Mouse (Mus musculus) embryonic fibroblast, embryonic 13.5 days (primary cell): ENCODE results near the gene Ttll9. TPM values are rescaled to one million over a fixed set of nuclear protein-coding genes. Genes with fewer than 3 reads are reported as not detected.

ENCODE experiments used
- H3K27ac ChIP-seq: 2 replicates; pipeline ENCODE4 v1.5.1; 2012; ENCODE audit warnings: low read length, control low read depth, inconsistent platforms; ENCODE audit not compliant: insufficient read depth
- H3K4me1 ChIP-seq: 2 replicates; pipeline ENCODE4 v1.6.1; 2011; ENCODE audit warnings: low read length; ENCODE audit not compliant: control insufficient read depth, insufficient read depth
- H3K4me3 ChIP-seq: 2 replicates; pipeline ENCODE4 v1.5.1; 2011; ENCODE audit warnings: mild to moderate bottlenecking, control low read depth, low read length; ENCODE audit not compliant: insufficient read depth
- CTCF ChIP-seq: IDR thresholded peaks from 2 replicates; pipeline ENCODE4 v1.5.1; 2011; ENCODE audit warnings: mild to moderate bottlenecking, control low read depth, low read length, moderate library complexity, borderline replicate concordance; ENCODE audit not compliant: insufficient read depth
- POLR2A ChIP-seq: IDR thresholded peaks from 2 replicates; pipeline ENCODE4 v1.6.1; 2011; ENCODE audit warnings: low read depth, mild to moderate bottlenecking, control low read depth, low read length, moderate library complexity
- polyA plus RNA-seq: library from polyadenylated mRNA; stranded (reverse); fragments of >200 nt; gene quantifications from 2 replicates; pipeline ENCODE4 v1.2.4, GENCODE M21; 2011; ENCODE audit warnings: low read depth; ENCODE audit not compliant: missing spikeins, insufficient read length

Gene Ttll9
- polyA plus RNA-seq: not detected in 2 replicates

- Histone ChIP-seq H3K4me1 (no peaks in the 10 kb centered on the region), H3K27ac (no peak within 1 kb of the TSS), H3K4me3 (peak within 1 kb of the TSS; percentile 59)
- TF ChIP-seq CTCF: no peak
- no peak for TF ChIP-seq POLR2A
Measured at GRCm38 (mm10) chr2:152962091-152962793, at the start of gene Ttll9. Ttll9 (plus strand) TSS chr2:152962485.

GRCm38 (mm10) chr2:152913471-152913870, 48.8 kb upstream of the Ttll9 start:
- peaks cover 4% of the 10 kb centered on the region; the same call in 1 of the 2 replicates for H3K4me1 ChIP-seq
- no peak overlapping the region for H3K27ac ChIP-seq

GRCm38 (mm10) chr2:152914310-152915120, 47.8 kb upstream of the Ttll9 start:
- no peak for TF ChIP-seq POLR2A
- TF ChIP-seq CTCF: peak; percentile 84
- Histone ChIP-seq H3K4me1 (peaks cover 4% of the 10 kb centered on the region; the same call in 1 of the 2 replicates), H3K4me3 (no peak overlapping the region), H3K27ac (peak overlapping the region; percentile 79)

More at GRCm38 (mm10) chr2:152913471-152913870, 48.8 kb upstream of the Ttll9 start:
- no peak overlapping the region for H3K4me3 ChIP-seq
- TF ChIP-seq CTCF (no peak), POLR2A (no peak)

GRCm38 (mm10) chr2:152915453-152915852, 46.8 kb upstream of the Ttll9 start:
- peaks cover 4% of the 10 kb centered on the region; the same call in 1 of the 2 replicates for H3K4me1 ChIP-seq
- TF ChIP-seq CTCF (no peak), POLR2A (no peak)
- no peak overlapping the region for H3K4me3 ChIP-seq
- H3K27ac ChIP-seq: peak overlapping the region; percentile 41; the same call in 1 of the 2 replicates

- Histone ChIP-seq H3K4me1 (peaks cover 4% of the 10 kb centered on the region; the same call in 1 of the 2 replicates), H3K27ac (no peak overlapping the region), H3K4me3 (no peak overlapping the region)
- TF ChIP-seq POLR2A (no peak), CTCF (no peak)
Measured at GRCm38 (mm10) chr2:152916111-152916510, 46.2 kb upstream of the Ttll9 start.

- Histone ChIP-seq H3K4me1 (peaks cover 4% of the 10 kb centered on the region; the same call in 1 of the 2 replicates), H3K4me3 (no peak overlapping the region), H3K27ac (no peak overlapping the region)
- no peak for TF ChIP-seq POLR2A
- no peak for TF ChIP-seq CTCF
Measured at GRCm38 (mm10) chr2:152917671-152918070, 44.6 kb upstream of the Ttll9 start.

- Histone ChIP-seq H3K4me1 (peaks cover 23% of the 10 kb centered on the region), H3K27ac (no peak overlapping the region), H3K4me3 (no peak overlapping the region)
- TF ChIP-seq POLR2A: no peak
- TF ChIP-seq CTCF: no peak
Measured at GRCm38 (mm10) chr2:152922376-152922775, 39.9 kb upstream of the Ttll9 start.

GRCm38 (mm10) chr2:152923621-152924020, 38.7 kb upstream of the Ttll9 start:
- Histone ChIP-seq H3K4me1 (peaks cover 26% of the 10 kb centered on the region), H3K4me3 (no peak overlapping the region), H3K27ac (peak overlapping the region; percentile 24; the same call in 1 of the 2 replicates)
- no peak for TF ChIP-seq POLR2A
- no peak for TF ChIP-seq CTCF

- Histone ChIP-seq H3K4me1 (peaks cover 31% of the 10 kb centered on the region), H3K4me3 (no peak overlapping the region), H3K27ac (peak overlapping the region; percentile 24; the same call in 1 of the 2 replicates)
- TF ChIP-seq CTCF (no peak), POLR2A (no peak)
Measured at GRCm38 (mm10) chr2:152924128-152924527, 38.2 kb upstream of the Ttll9 start.
